Mouse (Mus musculus) ES-Bruce4 (cell line): ENCODE data around the gene Fam118b. TPM values are rescaled to one million over a fixed set of nuclear protein-coding genes. Genes with fewer than 3 reads are reported as not detected.

Experiments
- H3K27ac ChIP-seq: 2 replicates; pipeline ENCODE4 v1.5.1; 2012; ENCODE audit warnings: low read length, inconsistent platforms; ENCODE audit not compliant: insufficient read depth
- H3K27me3 ChIP-seq: 2 replicates; pipeline ENCODE4 v1.6.1; 2012; ENCODE audit warnings: mild to moderate bottlenecking, low read length, inconsistent platforms; ENCODE audit not compliant: control insufficient read depth, poor library complexity, insufficient read depth, severe bottlenecking
- H3K36me3 ChIP-seq: 2 replicates; pipeline ENCODE4 v1.6.1; 2012; ENCODE audit warnings: inconsistent platforms, mild to moderate bottlenecking, low read length, moderate library complexity; ENCODE audit not compliant: control insufficient read depth, poor library complexity, insufficient read depth, severe bottlenecking
- H3K4me1 ChIP-seq: one replicate; pipeline ENCODE4 v1.8.1; 2011; ENCODE audit warnings: low read length; ENCODE audit not compliant: control insufficient read depth, insufficient read depth
- H3K4me3 ChIP-seq: 2 replicates; pipeline ENCODE4 v1.5.1; 2011; ENCODE audit warnings: low read depth, mild to moderate bottlenecking, low read length
- H3K9ac ChIP-seq: 2 replicates; pipeline ENCODE4 v1.6.1; 2012; ENCODE audit warnings: low read depth, mild to moderate bottlenecking, inconsistent platforms; ENCODE audit not compliant: poor library complexity, severe bottlenecking
- H3K9me3 ChIP-seq: replicated peaks from 2 replicates; pipeline ENCODE4 v1.6.1; 2012; ENCODE audit warnings: mild to moderate bottlenecking, low read length, inconsistent platforms; ENCODE audit not compliant: control insufficient read depth, poor library complexity, insufficient read depth, severe bottlenecking
- CTCF ChIP-seq: IDR thresholded peaks from one replicate; pipeline ENCODE4 v1.8.1; 2011; ENCODE audit warnings: low read depth, low read length
- EP300 ChIP-seq: IDR thresholded peaks from 2 replicates; pipeline ENCODE4 v1.6.1; 2011; ENCODE audit warnings: low read depth, low read length; ENCODE audit not compliant: insufficient read depth
- POLR2A ChIP-seq: IDR thresholded peaks from one replicate; pipeline ENCODE4 v1.8.1; 2011; ENCODE audit warnings: low read length; ENCODE audit not compliant: insufficient read depth
- polyA plus RNA-seq: library from polyadenylated mRNA; stranded (reverse); fragments of >200 nt; gene quantifications from 2 replicates; pipeline ENCODE4 v1.2.4, GENCODE M21; 2011; ENCODE audit warnings: low read depth; ENCODE audit not compliant: missing spikeins, insufficient read depth, insufficient read length

Fam118b gene
- polyA plus RNA-seq, 1 experiment, result 32.1 TPM

DNA sequence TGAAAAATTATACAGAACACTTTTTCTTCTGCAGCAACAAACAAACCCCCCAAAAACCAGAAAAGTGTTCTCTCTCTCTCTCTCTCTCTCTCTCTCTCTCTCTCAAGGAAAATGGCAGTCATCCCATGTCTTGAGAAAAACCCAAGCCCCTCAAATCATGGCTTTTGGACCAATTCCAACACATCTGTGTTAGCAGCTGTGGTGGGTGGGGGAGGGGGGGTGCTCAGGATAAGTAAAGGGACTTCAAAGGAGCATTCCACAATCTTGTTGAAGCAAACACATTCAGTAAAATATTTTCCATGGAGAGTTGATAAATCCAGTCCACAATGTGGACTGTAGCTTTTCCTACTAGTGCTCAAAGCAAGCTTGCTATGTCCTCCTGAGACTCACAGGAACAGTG is 18.1 kb downstream of the Fam118b start:
- TF ChIP-seq CTCF, result no peak
- no peak for TF ChIP-seq EP300
- TF ChIP-seq POLR2A, result no peak
- Histone ChIP-seq H3K9me3 (no peaks in the 10 kb centered on the region), H3K4me3 (no peak overlapping the region), H3K27ac (no peak overlapping the region), H3K27me3 (no peaks in the 10 kb centered on the region), H3K4me1 (no peaks in the 10 kb centered on the region), H3K9ac (no peak overlapping the region), H3K36me3 (no peaks in the 10 kb centered on the region)

GRCm38 (mm10) chr9:35247405-35247804 is 20.2 kb downstream of the Fam118b start:
- Histone ChIP-seq H3K9ac (no peak overlapping the region), H3K4me1 (no peaks in the 10 kb centered on the region), H3K9me3 (no peaks in the 10 kb centered on the region), H3K4me3 (no peak overlapping the region), H3K27me3 (no peaks in the 10 kb centered on the region), H3K36me3 (no peaks in the 10 kb centered on the region), H3K27ac (no peak overlapping the region)
- TF ChIP-seq EP300 (no peak), POLR2A (no peak), CTCF (no peak)

DNA sequence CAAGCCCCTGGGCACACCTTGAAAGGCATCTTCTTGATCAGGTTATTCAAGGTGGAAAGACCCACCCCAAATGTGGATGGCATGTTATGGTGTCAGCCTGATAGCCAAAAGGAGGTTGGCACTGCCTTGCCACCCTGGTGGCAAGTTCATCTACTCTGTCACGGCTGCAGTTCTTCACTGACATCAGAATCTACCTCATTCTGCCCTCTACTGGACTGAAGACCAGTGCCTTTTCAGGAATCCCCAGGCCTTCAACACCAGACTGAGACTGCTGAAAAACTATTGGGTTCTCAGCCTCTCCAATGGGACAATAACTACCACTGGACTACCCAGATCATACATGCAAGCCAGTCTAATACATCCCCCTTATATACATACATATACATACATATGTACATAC is 27.9 kb downstream of the Fam118b start:
- Histone ChIP-seq H3K36me3 (peaks cover under 1% of the 10 kb centered on the region; the same call in 1 of the 2 replicates), H3K9me3 (no peaks in the 10 kb centered on the region), H3K27me3 (no peaks in the 10 kb centered on the region), H3K27ac (no peak overlapping the region), H3K4me1 (no peaks in the 10 kb centered on the region), H3K4me3 (no peak overlapping the region), H3K9ac (no peak overlapping the region)
- TF ChIP-seq POLR2A (no peak), EP300 (no peak), CTCF (no peak)

GRCm38 (mm10) chr9:35238915-35239571 is 28.6 kb downstream of the Fam118b start:
- Histone ChIP-seq H3K27me3 (no peaks in the 10 kb centered on the region), H3K9me3 (no peaks in the 10 kb centered on the region), H3K27ac (no peak overlapping the region), H3K4me1 (no peaks in the 10 kb centered on the region), H3K4me3 (no peak overlapping the region), H3K9ac (no peak overlapping the region), H3K36me3 (peaks cover 3% of the 10 kb centered on the region; the same call in 1 of the 2 replicates)
- TF ChIP-seq CTCF, result no peak
- TF ChIP-seq POLR2A, result no peak
- no peak for TF ChIP-seq EP300

DNA sequence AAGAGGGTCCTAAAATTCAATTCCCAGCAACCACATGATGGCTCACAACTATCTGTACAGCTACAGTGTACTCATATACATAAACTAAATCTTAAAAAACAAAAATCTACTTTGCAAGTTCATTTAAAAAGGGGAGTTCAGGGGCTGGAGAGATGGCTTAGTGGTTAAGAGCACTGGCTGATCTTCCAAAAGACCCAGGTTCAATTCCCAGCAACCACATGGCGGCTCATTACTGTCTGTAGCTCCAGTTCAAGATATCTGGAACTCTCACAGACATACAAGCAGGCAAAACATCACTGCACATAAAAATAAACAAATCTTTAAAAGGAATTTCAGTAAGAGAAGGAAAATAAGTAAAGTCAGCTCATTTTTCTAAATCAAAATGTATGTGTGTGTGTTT is 29.2 kb downstream of the Fam118b start:
- Histone ChIP-seq H3K36me3 (peaks cover 3% of the 10 kb centered on the region; the same call in 1 of the 2 replicates), H3K4me3 (no peak overlapping the region), H3K4me1 (no peaks in the 10 kb centered on the region), H3K9ac (no peak overlapping the region), H3K27ac (no peak overlapping the region), H3K9me3 (no peaks in the 10 kb centered on the region), H3K27me3 (no peaks in the 10 kb centered on the region)
- TF ChIP-seq CTCF, result no peak
- no peak for TF ChIP-seq EP300
- no peak for TF ChIP-seq POLR2A

DNA sequence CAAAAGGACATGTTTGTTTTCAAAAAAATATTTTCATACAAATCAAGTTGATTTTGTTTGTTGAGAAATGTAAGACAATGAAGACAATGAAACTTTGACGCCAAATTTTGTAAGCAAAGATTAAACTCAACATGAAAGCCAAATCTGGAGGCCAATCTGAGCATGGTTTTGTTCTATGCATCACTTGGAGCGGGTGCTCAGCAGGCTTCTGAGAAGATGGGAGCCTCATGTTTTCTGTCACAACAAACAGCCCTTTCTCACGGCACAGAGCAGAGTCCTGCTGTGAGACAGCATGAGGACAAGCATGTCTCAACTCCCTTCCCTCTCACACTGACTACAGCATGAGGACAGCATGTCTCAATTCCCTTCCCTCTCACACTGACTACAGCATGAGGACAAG is 31.6 kb downstream of the Fam118b start:
- TF ChIP-seq CTCF (no peak), POLR2A (no peak), EP300 (no peak)

More for the DNA sequence above, 31.6 kb downstream of the Fam118b start:
- Histone ChIP-seq H3K9me3 (no peaks in the 10 kb centered on the region), H3K36me3 (peaks cover 3% of the 10 kb centered on the region; the same call in 1 of the 2 replicates), H3K9ac (no peak overlapping the region), H3K4me1 (no peaks in the 10 kb centered on the region), H3K4me3 (no peak overlapping the region), H3K27me3 (no peaks in the 10 kb centered on the region), H3K27ac (no peak overlapping the region)
